Mouse (Mus musculus): Measurements from ENCODE around the gene Lyz2. TPM values are rescaled to one million over a fixed set of nuclear protein-coding genes. Genes with fewer than 3 reads are reported as not detected.
"Not testable (repeated sequence)": the region's sequence is repeated elsewhere in the genome, so short reads cannot be mapped to it uniquely, and the experiment has no call there.

Gene Lyz2
- total RNA-seq, 2 experiments from 2014 or later, result 27,808 to 27,911 TPM

GRCm38 (mm10) chr10:117285584-117285983 lies 3.5 kb upstream of the Lyz2 start:
- ATAC-seq (ENCODE audit: poor library complexity, severe bottlenecking), result peak; percentile 26

- ATAC-seq (ENCODE audit: poor library complexity, severe bottlenecking), result peak; percentile 36
Measured at GRCm38 (mm10) chr10:117284578-117285520, 2.7 kb upstream of the Lyz2 start.

GRCm38 (mm10) chr10:117283871-117284577 lies 1.9 kb upstream of the Lyz2 start:
- no peak for ATAC-seq (ENCODE audit: poor library complexity, severe bottlenecking)

GRCm38 (mm10) chr10:117283196-117283595 lies 1.1 kb upstream of the Lyz2 start:
- not testable (repeated sequence) for ATAC-seq (ENCODE audit: poor library complexity, severe bottlenecking)

GRCm38 (mm10) chr10:117282551-117282950 lies 430 bp upstream of the Lyz2 start:
- no peak for ATAC-seq (ENCODE audit: poor library complexity, severe bottlenecking)

GRCm38 (mm10) chr10:117281381-117281920 lies 670 bp downstream of the Lyz2 start:
- ATAC-seq (ENCODE audit: poor library complexity, severe bottlenecking), result peak; percentile 11

- no peak for ATAC-seq (ENCODE audit: poor library complexity, severe bottlenecking)
Measured at GRCm38 (mm10) chr10:117280000-117280399, 2.1 kb downstream of the Lyz2 start.

GRCm38 (mm10) chr10:117278510-117278909 lies 3.6 kb downstream of the Lyz2 start:
- not testable (repeated sequence) for ATAC-seq (ENCODE audit: poor library complexity, severe bottlenecking)

GRCm38 (mm10) chr10:117277779-117278178 lies 4.3 kb downstream of the Lyz2 start:
- ATAC-seq (ENCODE audit: poor library complexity, severe bottlenecking), result not testable (repeated sequence)

GRCm38 (mm10) chr10:117275681-117276369 lies 6.3 kb downstream of the Lyz2 start:
- ATAC-seq (ENCODE audit: poor library complexity, severe bottlenecking), result peak; percentile 7

- peak; percentile 45 for ATAC-seq (ENCODE audit: poor library complexity, severe bottlenecking)
Measured at GRCm38 (mm10) chr10:117274645-117275044, 7.5 kb downstream of the Lyz2 start.

- ATAC-seq (ENCODE audit: poor library complexity, severe bottlenecking), result no peak
Measured at GRCm38 (mm10) chr10:117272023-117272422, 10.1 kb downstream of the Lyz2 start.

- ATAC-seq (ENCODE audit: poor library complexity, severe bottlenecking), result no peak
Measured at GRCm38 (mm10) chr10:117259870-117260269, 22.3 kb downstream of the Lyz2 start.

GRCm38 (mm10) chr10:117238603-117239002 lies 43.5 kb downstream of the Lyz2 start, which contains the start of gene 9530003J23Rik:
9530003J23Rik (minus strand) TSS chr10:117238703.
- no peak for ATAC-seq (ENCODE audit: poor library complexity, severe bottlenecking)

GRCm38 (mm10) chr10:117235866-117236265 lies 46.3 kb downstream of the Lyz2 start:
- no peak for ATAC-seq (ENCODE audit: poor library complexity, severe bottlenecking)

GRCm38 (mm10) chr10:117234825-117235224 lies 47.3 kb downstream of the Lyz2 start:
- no peak for ATAC-seq (ENCODE audit: poor library complexity, severe bottlenecking)

GRCm38 (mm10) chr10:117229826-117230225 lies 52.3 kb downstream of the Lyz2 start:
- no peak for ATAC-seq (ENCODE audit: poor library complexity, severe bottlenecking)
